Mouse (Mus musculus) liver, embryonic 11.5 days (tissue): ENCODE measurements around the gene Gpam. TPM values are rescaled to one million over a fixed set of nuclear protein-coding genes. Genes with fewer than 3 reads are reported as not detected.

Experiments
- ATAC-seq: fragments of 200-750 bp; cut with Nextera tagmentation; replicated peaks from 2 replicates; pipeline ENCODE4 v1.8.0; 2017; ENCODE audit warnings: moderate number of reproducible peaks, mild to moderate bottlenecking, moderate TSS enrichment, moderate library complexity; ENCODE audit not compliant: low FRiP score
- DNase-seq: peaks from one replicate; pipeline ENCODE4 v3.0.0-alpha.2; 2017; ENCODE audit warnings: low spot score
- H3K27ac ChIP-seq: fragments of 300-500 bp; sonication (generic); 2 replicates; pipeline ENCODE4 v1.5.1; 2014; ENCODE audit warnings: mild to moderate bottlenecking, low read depth, low read length, control low read depth
- H3K27me3 ChIP-seq: fragments of 300-500 bp; sonication (generic); replicated peaks from 2 replicates; pipeline ENCODE4 v1.6.1; 2014; ENCODE audit warnings: low read length, mixed read lengths; ENCODE audit not compliant: control insufficient read depth, insufficient read depth
- H3K36me3 ChIP-seq: fragments of 300-500 bp; sonication (generic); 2 replicates; pipeline ENCODE4 v1.6.1; 2014; ENCODE audit warnings: mild to moderate bottlenecking, low read length, moderate library complexity, mixed read lengths; ENCODE audit not compliant: control insufficient read depth, insufficient read depth
- H3K4me1 ChIP-seq: fragments of 300-500 bp; sonication (generic); replicated peaks from 2 replicates; pipeline ENCODE4 v1.6.1; 2014; ENCODE audit warnings: low read length, mixed read lengths; ENCODE audit not compliant: control insufficient read depth, insufficient read depth
- H3K4me2 ChIP-seq: fragments of 300-500 bp; sonication (generic); 2 replicates; pipeline ENCODE4 v1.6.1; 2014; ENCODE audit warnings: mild to moderate bottlenecking, control low read depth, moderate library complexity
- H3K4me3 ChIP-seq: fragments of 300-500 bp; sonication (generic); 2 replicates; pipeline ENCODE4 v1.5.1; 2014; ENCODE audit warnings: low read depth, low read length, control low read depth
- H3K9ac ChIP-seq: fragments of 300-500 bp; sonication (generic); 2 replicates; pipeline ENCODE4 v1.6.1; 2014; ENCODE audit warnings: low read depth, low read length, control low read depth
- H3K9me3 ChIP-seq: fragments of 300-500 bp; sonication (generic); 2 replicates; pipeline ENCODE4 v1.6.1; 2016; ENCODE audit warnings: low read length, inconsistent platforms, mixed read lengths; ENCODE audit not compliant: control insufficient read depth
- WGBS: fragments of 180-500 bp; shearing (Covaris S2); extraction: QIAGEN DNeasy Blood & Tissue Kit; methylation state at CpG from one replicate; pipeline ENCODE4 v1.1.7; 2014; 5-methylcytosine and 5-hydroxymethylcytosine counted together
- polyA plus RNA-seq: library from polyadenylated mRNA; unstranded; fragments of >200 nt; fragmentation: Nextera tagmentation; extraction: Ambion mirVana; gene quantifications from 2 replicates; pipeline ENCODE4 v1.2.1, GENCODE M21; 2014

Gpam gene
- polyA plus RNA-seq, 1 experiment from 2014 or later: 36.3 TPM

DNA sequence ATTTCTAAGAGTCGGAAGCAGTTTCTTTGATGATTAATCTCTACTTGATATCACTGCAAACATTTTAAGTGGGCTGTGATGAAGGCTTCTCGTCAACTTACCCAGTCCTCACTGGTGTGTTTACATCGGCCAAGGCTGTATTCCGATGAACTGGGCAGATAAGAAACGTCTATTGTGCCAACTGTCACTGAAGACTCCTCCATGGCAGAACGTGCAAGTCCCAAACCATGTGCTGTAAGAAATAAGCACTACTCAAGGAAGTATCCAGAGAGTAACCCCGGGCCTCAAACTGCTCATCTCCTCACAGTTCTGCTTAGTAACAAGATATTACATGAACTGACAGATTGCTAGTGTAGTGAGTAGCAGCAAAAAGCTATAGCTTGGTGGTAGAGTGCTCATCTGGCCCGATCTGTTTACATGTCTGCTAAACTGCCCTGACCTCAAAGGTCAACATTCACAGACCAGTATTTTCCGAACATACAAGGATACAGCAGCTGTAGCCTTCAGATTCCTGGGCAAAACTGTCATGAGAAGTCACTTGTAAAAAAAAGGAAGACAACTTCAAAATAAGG is 29.6 kb downstream of the Gpam start:
- ATAC-seq: no peak
- peak overlapping the region; percentile 75 for H3K4me2 ChIP-seq
- no peaks in the 10 kb centered on the region for H3K27me3 ChIP-seq
- peak overlapping the region; percentile 32; the same call in 1 of the 2 replicates for H3K27ac ChIP-seq
- H3K4me3 ChIP-seq: no peak overlapping the region; the same call in 1 of the 2 replicates
- peaks cover 22% of the 10 kb centered on the region for H3K4me1 ChIP-seq
- H3K9me3 ChIP-seq: no peaks in the 10 kb centered on the region
- no peak overlapping the region; the same call in 1 of the 2 replicates for H3K9ac ChIP-seq
- DNase-seq: no peak
- WGBS: 42% methylated on average over 9 of the region's 9 CpGs
- no peaks in the 10 kb centered on the region for H3K36me3 ChIP-seq

DNA sequence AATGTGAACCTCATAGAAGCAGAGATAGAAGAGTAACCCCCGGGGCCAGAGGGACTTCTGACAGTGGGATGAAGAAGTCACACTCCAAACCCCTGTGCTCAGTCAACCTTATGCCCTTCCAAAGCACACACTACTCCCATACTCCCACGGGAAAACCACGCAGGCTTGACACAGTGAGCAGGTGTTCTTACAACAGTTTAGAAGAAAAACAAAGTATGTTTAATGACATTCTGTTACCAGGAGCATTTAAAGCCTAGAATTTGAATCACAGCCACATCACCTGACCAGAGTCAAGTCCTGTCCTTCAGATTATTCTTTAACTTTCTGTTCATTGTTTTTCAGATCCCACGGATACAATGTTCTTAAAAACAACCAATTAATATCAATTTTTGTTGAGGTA is 30.4 kb downstream of the Gpam start:
- peaks cover 27% of the 10 kb centered on the region for H3K4me1 ChIP-seq
- H3K27me3 ChIP-seq: no peaks in the 10 kb centered on the region
- no peak overlapping the region for H3K27ac ChIP-seq
- DNase-seq (no peak), ATAC-seq (no peak)
- no peak overlapping the region for H3K9ac ChIP-seq
- H3K4me2 ChIP-seq: no peak overlapping the region
- no peaks in the 10 kb centered on the region for H3K9me3 ChIP-seq
- no peaks in the 10 kb centered on the region for H3K36me3 ChIP-seq
- no peak overlapping the region for H3K4me3 ChIP-seq
- WGBS: 82% methylated on average over 4 of the region's 4 CpGs

DNA sequence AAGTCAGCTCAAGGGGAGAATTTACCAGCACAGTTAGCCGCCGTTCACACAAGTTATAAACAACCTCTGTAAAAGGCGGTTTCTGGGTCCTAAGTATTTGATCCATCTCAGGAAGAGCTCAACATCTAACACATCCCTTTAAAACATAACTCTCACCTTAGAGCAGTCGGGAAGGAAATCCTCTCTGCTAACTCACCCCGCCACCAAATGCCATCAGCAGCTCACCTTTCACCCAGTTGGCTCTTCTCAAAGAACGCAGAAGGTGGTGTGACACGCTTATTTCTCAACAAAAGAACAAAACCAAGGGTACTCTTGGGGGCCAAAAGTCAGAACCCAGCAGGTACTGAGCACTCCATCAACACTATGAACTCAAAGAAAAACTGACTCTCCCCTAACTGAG is 31.5 kb downstream of the Gpam start:
- DNase-seq (no peak), ATAC-seq (no peak)

DNA sequence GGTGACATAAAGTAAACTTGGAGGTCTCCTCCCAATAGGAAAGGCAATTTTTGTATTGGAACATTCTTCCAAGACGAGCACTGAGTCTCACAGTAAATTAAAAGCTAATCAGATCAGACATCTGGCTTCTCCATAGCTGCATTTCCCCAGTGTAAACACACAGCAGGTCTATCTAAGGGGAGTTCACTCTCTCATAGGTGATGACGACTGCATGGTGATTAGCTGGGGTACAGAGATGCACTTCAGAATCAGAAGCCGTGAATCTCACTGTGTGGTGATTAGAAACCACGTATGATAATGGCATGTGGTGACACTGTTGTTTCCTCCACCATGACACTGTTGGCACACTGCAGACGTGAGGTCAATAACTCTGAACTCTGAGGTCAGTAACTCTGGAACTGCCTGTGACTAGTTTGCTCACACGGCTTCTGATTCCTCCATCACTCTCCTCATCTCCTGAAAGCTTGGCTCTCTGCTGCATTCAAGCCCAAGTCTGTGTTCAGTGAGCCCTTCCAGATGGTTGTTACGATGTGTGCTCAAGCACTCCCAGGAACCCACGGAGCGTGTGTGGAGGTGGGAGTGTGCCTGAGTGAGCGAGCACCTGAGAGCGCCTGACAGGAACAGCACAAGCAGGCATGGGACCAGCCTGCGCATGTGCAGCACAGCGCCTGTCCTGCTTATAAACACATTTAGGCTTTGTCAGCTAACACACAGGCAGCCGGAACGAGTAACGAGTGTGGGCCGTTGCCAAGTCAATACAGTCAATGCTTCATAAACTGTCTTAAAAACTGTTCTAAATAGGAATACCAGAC is 35.2 kb downstream of the Gpam start:
- WGBS: 79% methylated on average over 17 of the region's 17 CpGs
- Histone ChIP-seq H3K4me3 (no peak overlapping the region), H3K27ac (no peak overlapping the region), H3K4me2 (no peak overlapping the region), H3K9me3 (no peaks in the 10 kb centered on the region), H3K9ac (no peak overlapping the region), H3K27me3 (no peaks in the 10 kb centered on the region), H3K4me1 (peaks cover 24% of the 10 kb centered on the region), H3K36me3 (peaks cover 11% of the 10 kb centered on the region)
- ATAC-seq (peak; percentile 55; the same call in 1 of the 2 replicates), DNase-seq (no peak)

More for the DNA sequence above, 31.5 kb downstream of the Gpam start:
- 89% methylated on average over 7 of the region's 7 CpGs for WGBS
- H3K4me2 ChIP-seq: no peak overlapping the region
- H3K36me3 ChIP-seq: no peaks in the 10 kb centered on the region
- no peak overlapping the region for H3K27ac ChIP-seq
- H3K9me3 ChIP-seq: no peaks in the 10 kb centered on the region
- H3K27me3 ChIP-seq: no peaks in the 10 kb centered on the region
- H3K4me1 ChIP-seq: peaks cover 38% of the 10 kb centered on the region
- H3K9ac ChIP-seq: no peak overlapping the region
- H3K4me3 ChIP-seq: no peak overlapping the region

DNA sequence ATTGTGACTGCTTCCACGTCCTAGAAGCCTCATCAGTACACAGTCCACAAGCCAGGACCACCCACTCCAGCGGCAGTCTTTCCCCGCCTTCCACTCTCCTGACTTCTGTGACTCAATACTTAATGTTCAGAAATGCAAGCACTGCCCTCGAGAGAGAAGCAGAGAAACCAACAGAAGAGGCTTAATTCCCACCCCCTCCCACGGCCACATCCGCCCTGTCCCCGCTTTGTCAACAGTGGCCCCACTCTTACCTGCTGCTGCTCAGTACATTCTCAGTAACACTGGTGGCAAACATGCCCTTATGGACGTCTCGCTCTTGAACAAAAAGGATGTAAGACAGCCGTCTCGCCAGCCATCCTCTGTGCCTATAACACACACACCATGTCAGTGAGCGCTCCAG is 36.2 kb downstream of the Gpam start:
- H3K9ac ChIP-seq: no peak overlapping the region
- peaks cover 18% of the 10 kb centered on the region for H3K36me3 ChIP-seq
- H3K9me3 ChIP-seq: no peaks in the 10 kb centered on the region
- H3K4me1 ChIP-seq: peaks cover 31% of the 10 kb centered on the region
- 0 out of 2 replicates have a peak overlapping the region, but pooled peaks have one; percentile 7 for H3K4me2 ChIP-seq
- H3K27ac ChIP-seq: no peak overlapping the region; the same call in 1 of the 2 replicates
- ATAC-seq (no peak), DNase-seq (no peak)
- H3K4me3 ChIP-seq: no peak overlapping the region
- H3K27me3 ChIP-seq: no peaks in the 10 kb centered on the region
- WGBS: 78% methylated on average over 12 of the region's 12 CpGs

DNA sequence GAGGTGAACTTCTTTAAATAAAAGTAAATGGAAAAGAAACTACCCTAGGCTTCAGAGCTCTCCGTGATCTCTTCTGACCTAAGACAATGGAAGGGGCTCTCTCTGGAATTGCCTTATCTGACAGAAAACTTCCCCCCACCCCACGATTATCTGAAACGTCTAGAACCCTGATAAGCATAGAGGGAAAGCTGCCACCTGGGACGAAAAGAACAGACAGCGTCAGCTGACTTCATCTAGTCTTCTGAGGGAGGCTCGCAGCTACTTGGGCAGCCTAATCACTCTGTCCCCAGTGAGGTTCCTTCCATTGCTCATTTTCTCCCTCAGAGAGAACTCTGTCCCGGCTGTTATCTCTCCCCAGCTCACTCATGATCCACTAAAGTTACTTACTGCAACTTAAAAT is 36.9 kb downstream of the Gpam start:
- no peaks in the 10 kb centered on the region for H3K9me3 ChIP-seq
- H3K27me3 ChIP-seq: no peaks in the 10 kb centered on the region
- 33% methylated on average over 7 of the region's 7 CpGs for WGBS
- ATAC-seq (0 out of 2 replicates have a peak, but pooled peaks have one; percentile 29), DNase-seq (no peak)
- H3K36me3 ChIP-seq: peaks cover 21% of the 10 kb centered on the region
- H3K27ac ChIP-seq: peak overlapping the region; percentile 5; the same call in 1 of the 2 replicates
- H3K4me1 ChIP-seq: peaks cover 37% of the 10 kb centered on the region
- no peak overlapping the region for H3K4me2 ChIP-seq
- no peak overlapping the region for H3K4me3 ChIP-seq
- no peak overlapping the region for H3K9ac ChIP-seq

DNA sequence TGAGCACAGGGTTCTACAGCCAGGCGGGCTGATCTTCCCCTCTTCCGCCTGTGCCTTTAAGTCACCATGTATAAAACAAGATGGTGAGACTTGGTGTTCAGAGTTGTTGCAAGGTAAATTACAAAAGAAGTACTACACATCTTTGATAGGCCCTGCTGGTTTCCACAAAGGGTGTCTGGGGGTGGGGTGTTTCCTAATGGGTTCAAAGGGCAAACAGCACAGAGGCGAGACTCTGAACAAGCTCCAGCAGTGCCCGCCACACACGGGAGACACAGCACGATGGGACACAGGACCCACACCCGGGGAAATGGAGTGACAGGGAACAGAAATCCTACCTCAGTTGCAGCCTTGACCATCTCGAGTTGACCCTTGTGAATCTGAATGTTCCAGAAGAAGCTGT is 39.3 kb downstream of the Gpam start:
- peaks cover 41% of the 10 kb centered on the region for H3K4me1 ChIP-seq
- H3K4me3 ChIP-seq: no peak overlapping the region
- H3K9ac ChIP-seq: no peak overlapping the region
- ATAC-seq (no peak), DNase-seq (no peak)
- H3K27me3 ChIP-seq: no peaks in the 10 kb centered on the region
- peaks cover 36% of the 10 kb centered on the region for H3K36me3 ChIP-seq
- no peaks in the 10 kb centered on the region for H3K9me3 ChIP-seq
- no peak overlapping the region for H3K27ac ChIP-seq
- WGBS: 86% methylated on average over 8 of the region's 8 CpGs
- no peak overlapping the region for H3K4me2 ChIP-seq

DNA sequence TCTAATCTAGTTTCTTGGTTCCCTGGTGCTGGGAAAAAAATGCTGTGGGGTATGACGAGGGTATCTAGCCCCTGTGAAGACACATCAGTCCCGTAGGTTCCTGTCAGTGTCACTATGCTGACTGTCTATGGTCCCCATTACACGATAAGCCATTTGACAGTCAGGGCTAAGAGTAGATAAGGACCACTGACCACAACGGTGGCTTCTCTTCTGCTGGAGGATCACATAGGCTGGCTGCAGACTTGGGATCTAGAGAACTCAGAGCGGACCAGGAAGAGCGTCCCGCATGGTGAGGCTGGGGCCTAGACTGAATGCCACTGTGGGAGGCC is 41.2 kb downstream of the Gpam start:
- WGBS: 48% methylated on average over 7 of the region's 7 CpGs
- H3K4me3 ChIP-seq: no peak overlapping the region
- no peaks in the 10 kb centered on the region for H3K9me3 ChIP-seq
- H3K4me2 ChIP-seq: peak overlapping the region; percentile 42
- H3K27ac ChIP-seq: peak overlapping the region; percentile 87
- DNase-seq (no peak), ATAC-seq (peak; percentile 76)
- H3K27me3 ChIP-seq: no peaks in the 10 kb centered on the region
- peaks cover 27% of the 10 kb centered on the region for H3K4me1 ChIP-seq
- peak overlapping the region; percentile 2; the same call in 1 of the 2 replicates for H3K9ac ChIP-seq
- H3K36me3 ChIP-seq: peaks cover 41% of the 10 kb centered on the region
